Mouse (Mus musculus): ENCODE measurements around the gene Fam222a. TPM values are rescaled to one million over a fixed set of nuclear protein-coding genes. Genes with fewer than 3 reads are reported as not detected.

Fam222a gene
- polyA plus RNA-seq, 1 experiment from 2014 or later: 5.6 TPM

GRCm38 (mm10) chr5:114591151-114591561, 23.3 kb downstream of the Fam222a start:
- no peak overlapping the region for H3K4me2 ChIP-seq (replicated peaks; ENCODE audit: low read depth, low read length)
- no peak overlapping the region; the same call in 1 of the 2 replicates for H3K9ac ChIP-seq (ENCODE audit: low read depth, low read length)
- 51% methylated on average over 15 of the region's 15 CpGs for WGBS
- no peaks in the 10 kb centered on the region for H3K27me3 ChIP-seq (ENCODE audit: control insufficient read depth, insufficient read depth, low read length)
- H3K9me3 ChIP-seq (ENCODE audit: control insufficient read depth, low read length): no peaks in the 10 kb centered on the region
- no peaks in the 10 kb centered on the region for H3K36me3 ChIP-seq (ENCODE audit: control insufficient read depth, insufficient read depth, low read length)
- no peak overlapping the region for H3K4me3 ChIP-seq (ENCODE audit: low read length)
- peak overlapping the region; percentile 49; the same call in 1 of the 2 replicates for H3K27ac ChIP-seq (ENCODE audit: low read depth, low read length)
- ATAC-seq (ENCODE audit: low FRiP score, low TSS enrichment): no peak
- H3K4me1 ChIP-seq (ENCODE audit: control insufficient read depth, insufficient read depth, low read length): peaks cover 95% of the 10 kb centered on the region

GRCm38 (mm10) chr5:114592463-114593160, 24.8 kb downstream of the Fam222a start:
- Histone ChIP-seq H3K27me3 (ENCODE audit: control insufficient read depth, insufficient read depth, low read length) (no peaks in the 10 kb centered on the region), H3K4me3 (ENCODE audit: low read length) (no peak overlapping the region), H3K36me3 (ENCODE audit: control insufficient read depth, insufficient read depth, low read length) (no peaks in the 10 kb centered on the region), H3K4me1 (ENCODE audit: control insufficient read depth, insufficient read depth, low read length) (peaks cover 96% of the 10 kb centered on the region), H3K9ac (ENCODE audit: low read depth, low read length) (no peak overlapping the region), H3K4me2 (replicated peaks; ENCODE audit: low read depth, low read length) (no peak overlapping the region), H3K27ac (ENCODE audit: low read depth, low read length) (peak overlapping the region; percentile 8; the same call in 1 of the 2 replicates), H3K9me3 (ENCODE audit: control insufficient read depth, low read length) (no peaks in the 10 kb centered on the region)
- ATAC-seq (ENCODE audit: low FRiP score, low TSS enrichment): no peak
- WGBS: 62% methylated on average over 19 of the region's 19 CpGs

- no peak for ATAC-seq (ENCODE audit: low FRiP score, low TSS enrichment)
- WGBS: 74% methylated on average over 12 of the region's 12 CpGs
- no peak overlapping the region for H3K4me2 ChIP-seq (replicated peaks; ENCODE audit: low read depth, low read length)
- H3K36me3 ChIP-seq (ENCODE audit: control insufficient read depth, insufficient read depth, low read length): no peaks in the 10 kb centered on the region
- no peaks in the 10 kb centered on the region for H3K27me3 ChIP-seq (ENCODE audit: control insufficient read depth, insufficient read depth, low read length)
- peaks cover 96% of the 10 kb centered on the region for H3K4me1 ChIP-seq (ENCODE audit: control insufficient read depth, insufficient read depth, low read length)
- H3K4me3 ChIP-seq (ENCODE audit: low read length): no peak overlapping the region
- H3K27ac ChIP-seq (ENCODE audit: low read depth, low read length): peak overlapping the region; percentile 90; the same call in 1 of the 2 replicates
- H3K9me3 ChIP-seq (ENCODE audit: control insufficient read depth, low read length): no peaks in the 10 kb centered on the region
- no peak overlapping the region for H3K9ac ChIP-seq (ENCODE audit: low read depth, low read length)
Observed at GRCm38 (mm10) chr5:114593161-114593821, 25.5 kb downstream of the Fam222a start.

GRCm38 (mm10) chr5:114593949-114594348, 26.1 kb downstream of the Fam222a start:
- H3K4me1 ChIP-seq (ENCODE audit: control insufficient read depth, insufficient read depth, low read length): peaks cover 90% of the 10 kb centered on the region
- H3K36me3 ChIP-seq (ENCODE audit: control insufficient read depth, insufficient read depth, low read length): no peaks in the 10 kb centered on the region
- no peak overlapping the region for H3K4me2 ChIP-seq (replicated peaks; ENCODE audit: low read depth, low read length)
- H3K9ac ChIP-seq (ENCODE audit: low read depth, low read length): no peak overlapping the region
- ATAC-seq (ENCODE audit: low FRiP score, low TSS enrichment): no peak
- no peaks in the 10 kb centered on the region for H3K9me3 ChIP-seq (ENCODE audit: control insufficient read depth, low read length)
- WGBS: 76% methylated on average over 5 of the region's 5 CpGs
- H3K27me3 ChIP-seq (ENCODE audit: control insufficient read depth, insufficient read depth, low read length): no peaks in the 10 kb centered on the region
- H3K27ac ChIP-seq (ENCODE audit: low read depth, low read length): peak overlapping the region; percentile 90
- no peak overlapping the region for H3K4me3 ChIP-seq (ENCODE audit: low read length)

- Histone ChIP-seq H3K4me1 (ENCODE audit: control insufficient read depth, insufficient read depth, low read length) (peaks cover 86% of the 10 kb centered on the region), H3K9ac (ENCODE audit: low read depth, low read length) (peak overlapping the region; percentile 19; the same call in 1 of the 2 replicates), H3K36me3 (ENCODE audit: control insufficient read depth, insufficient read depth, low read length) (no peaks in the 10 kb centered on the region), H3K9me3 (ENCODE audit: control insufficient read depth, low read length) (no peaks in the 10 kb centered on the region), H3K27ac (ENCODE audit: low read depth, low read length) (peak overlapping the region; percentile 90), H3K27me3 (ENCODE audit: control insufficient read depth, insufficient read depth, low read length) (no peaks in the 10 kb centered on the region), H3K4me2 (replicated peaks; ENCODE audit: low read depth, low read length) (peak overlapping the region; percentile 26; the same call in 1 of the 2 replicates), H3K4me3 (ENCODE audit: low read length) (no peak overlapping the region)
- WGBS: 7% methylated on average over 15 of the region's 15 CpGs
- peak; percentile 33 for ATAC-seq (ENCODE audit: low FRiP score, low TSS enrichment)
Observed at GRCm38 (mm10) chr5:114594741-114595241, 27.0 kb downstream of the Fam222a start.

GRCm38 (mm10) chr5:114596604-114597003, 28.8 kb downstream of the Fam222a start:
- ATAC-seq (ENCODE audit: low FRiP score, low TSS enrichment): no peak
- no peaks in the 10 kb centered on the region for H3K9me3 ChIP-seq (ENCODE audit: control insufficient read depth, low read length)
- H3K9ac ChIP-seq (ENCODE audit: low read depth, low read length): 0 out of 2 replicates have a peak overlapping the region, but pooled peaks have one; percentile 23
- no peak overlapping the region for H3K4me3 ChIP-seq (ENCODE audit: low read length)
- no peaks in the 10 kb centered on the region for H3K27me3 ChIP-seq (ENCODE audit: control insufficient read depth, insufficient read depth, low read length)
- H3K4me2 ChIP-seq (replicated peaks; ENCODE audit: low read depth, low read length): peak overlapping the region; percentile 8; the same call in 1 of the 2 replicates
- H3K36me3 ChIP-seq (ENCODE audit: control insufficient read depth, insufficient read depth, low read length): no peaks in the 10 kb centered on the region
- 24% methylated on average over 10 of the region's 10 CpGs for WGBS
- H3K4me1 ChIP-seq (ENCODE audit: control insufficient read depth, insufficient read depth, low read length): peaks cover 68% of the 10 kb centered on the region
- H3K27ac ChIP-seq (ENCODE audit: low read depth, low read length): peak overlapping the region; percentile 67; the same call in 1 of the 2 replicates

- Histone ChIP-seq H3K4me1 (ENCODE audit: control insufficient read depth, insufficient read depth, low read length) (peaks cover 64% of the 10 kb centered on the region), H3K4me3 (ENCODE audit: low read length) (no peak overlapping the region), H3K4me2 (replicated peaks; ENCODE audit: low read depth, low read length) (no peak overlapping the region), H3K9ac (ENCODE audit: low read depth, low read length) (no peak overlapping the region), H3K36me3 (ENCODE audit: control insufficient read depth, insufficient read depth, low read length) (no peaks in the 10 kb centered on the region), H3K27ac (ENCODE audit: low read depth, low read length) (peak overlapping the region; percentile 67; the same call in 1 of the 2 replicates), H3K27me3 (ENCODE audit: control insufficient read depth, insufficient read depth, low read length) (no peaks in the 10 kb centered on the region), H3K9me3 (ENCODE audit: control insufficient read depth, low read length) (no peaks in the 10 kb centered on the region)
- no peak for ATAC-seq (ENCODE audit: low FRiP score, low TSS enrichment)
- WGBS: 30% methylated on average over 8 of the region's 8 CpGs
Observed at GRCm38 (mm10) chr5:114597222-114597621, 29.4 kb downstream of the Fam222a start.

GRCm38 (mm10) chr5:114597652-114598051, 29.8 kb downstream of the Fam222a start:
- ATAC-seq (ENCODE audit: low FRiP score, low TSS enrichment): no peak
- no peak overlapping the region for H3K9ac ChIP-seq (ENCODE audit: low read depth, low read length)
- H3K4me1 ChIP-seq (ENCODE audit: control insufficient read depth, insufficient read depth, low read length): peaks cover 60% of the 10 kb centered on the region
- no peak overlapping the region for H3K4me2 ChIP-seq (replicated peaks; ENCODE audit: low read depth, low read length)
- no peaks in the 10 kb centered on the region for H3K9me3 ChIP-seq (ENCODE audit: control insufficient read depth, low read length)
- 23% methylated on average over 6 of the region's 6 CpGs for WGBS
- 0 out of 2 replicates have a peak overlapping the region, but pooled peaks have one; percentile 67 for H3K27ac ChIP-seq (ENCODE audit: low read depth, low read length)
- no peak overlapping the region for H3K4me3 ChIP-seq (ENCODE audit: low read length)
- H3K36me3 ChIP-seq (ENCODE audit: control insufficient read depth, insufficient read depth, low read length): no peaks in the 10 kb centered on the region
- no peaks in the 10 kb centered on the region for H3K27me3 ChIP-seq (ENCODE audit: control insufficient read depth, insufficient read depth, low read length)

- Histone ChIP-seq H3K9ac (ENCODE audit: low read depth, low read length) (no peak overlapping the region), H3K27ac (ENCODE audit: low read depth, low read length) (no peak overlapping the region), H3K27me3 (ENCODE audit: control insufficient read depth, insufficient read depth, low read length) (no peaks in the 10 kb centered on the region), H3K4me3 (ENCODE audit: low read length) (no peak overlapping the region), H3K4me2 (replicated peaks; ENCODE audit: low read depth, low read length) (no peak overlapping the region), H3K36me3 (ENCODE audit: control insufficient read depth, insufficient read depth, low read length) (no peaks in the 10 kb centered on the region), H3K9me3 (ENCODE audit: control insufficient read depth, low read length) (no peaks in the 10 kb centered on the region), H3K4me1 (ENCODE audit: control insufficient read depth, insufficient read depth, low read length) (peaks cover 34% of the 10 kb centered on the region)
- no peak for ATAC-seq (ENCODE audit: low FRiP score, low TSS enrichment)
- 85% methylated on average over 8 of the region's 8 CpGs for WGBS
Observed at GRCm38 (mm10) chr5:114602012-114602411, 34.2 kb downstream of the Fam222a start.
